Mouse (Mus musculus) embryonic fibroblast, embryonic 13.5 days (primary cell): Measurements from ENCODE around the gene Tmem102.

Source experiments
- CTCF ChIP-seq: IDR thresholded peaks from 2 replicates; pipeline ENCODE4 v1.5.1; 2011; ENCODE audit warnings: mild to moderate bottlenecking, control low read depth, low read length, moderate library complexity, borderline replicate concordance; ENCODE audit not compliant: insufficient read depth
- POLR2A ChIP-seq: IDR thresholded peaks from 2 replicates; pipeline ENCODE4 v1.6.1; 2011; ENCODE audit warnings: low read depth, mild to moderate bottlenecking, control low read depth, low read length, moderate library complexity

GRCm38 (mm10) chr11:69777504-69778257 lies 27.7 kb downstream of the Tmem102 start:
- no peak for TF ChIP-seq CTCF
- TF ChIP-seq POLR2A = no peak
